Mouse (Mus musculus) kidney, postnatal 25 days (tissue): ENCODE results near the gene Olfr821.
"Not testable (repeated sequence)": the region's sequence is repeated elsewhere in the genome, so short reads cannot be mapped to it uniquely, and the experiment has no call there.

Experiments used
- DNase-seq, 2 experiments: peaks; one replicate each; pipeline ENCODE4 v3.0.0; 2021; ENCODE audit warnings: mixed read lengths in 2 of 2

The Olfr821 gene

DNA sequence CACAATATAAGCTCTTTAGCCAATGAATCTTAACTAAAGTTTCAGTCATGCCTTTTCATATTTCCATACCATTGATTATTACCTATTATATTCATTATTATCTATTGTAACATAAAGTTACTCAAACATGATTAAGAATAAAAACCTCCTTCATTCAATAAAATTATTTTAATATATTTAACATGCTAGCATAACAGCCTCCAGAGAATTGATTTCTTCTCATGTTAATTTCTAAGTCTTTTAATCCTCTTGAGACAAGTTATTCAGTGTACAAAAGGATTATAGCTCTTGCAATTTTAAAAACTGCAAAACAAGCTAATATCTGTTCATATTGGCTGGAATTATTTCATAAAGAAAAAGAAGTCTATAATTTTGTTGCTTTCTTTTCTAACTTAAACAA lies at the start of gene Olfr821:
Gene Olfr821, plus strand, starts transcription at position 301 of the 400 bp plus-strand sequence.
- DNase-seq, result no peak

GRCm38 (mm10) chr10:129981867-129982266 lies 48.3 kb upstream of the Olfr821 start:
- DNase-seq, result not testable (repeated sequence)

DNA sequence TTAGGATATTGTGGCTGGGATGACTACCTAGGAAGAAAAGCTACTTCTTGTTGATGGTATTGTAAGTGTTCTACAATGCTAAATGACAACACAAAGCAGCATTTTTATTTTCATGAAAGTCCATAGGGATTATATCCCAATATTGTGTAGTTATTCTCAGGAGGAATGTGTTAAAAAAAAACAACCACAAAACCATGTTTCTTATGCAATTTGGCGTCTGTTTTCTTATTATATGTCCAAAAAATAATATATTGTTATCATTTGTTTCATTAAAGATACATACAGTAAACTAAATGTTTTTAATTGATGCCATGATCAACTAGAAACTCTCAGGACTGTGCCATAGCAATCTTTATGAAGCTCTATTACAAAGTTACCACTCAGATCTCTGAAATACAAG lies 45.2 kb upstream of the Olfr821 start, which contains the start of gene Gm10310:
Gene Gm10310, minus strand, starts transcription at position 101 of the 400 bp plus-strand sequence.
- not testable (repeated sequence) for DNase-seq

- DNase-seq, result not testable (repeated sequence)
Observed at GRCm38 (mm10) chr10:130004104-130004503, 26.0 kb upstream of the Olfr821 start.

DNA sequence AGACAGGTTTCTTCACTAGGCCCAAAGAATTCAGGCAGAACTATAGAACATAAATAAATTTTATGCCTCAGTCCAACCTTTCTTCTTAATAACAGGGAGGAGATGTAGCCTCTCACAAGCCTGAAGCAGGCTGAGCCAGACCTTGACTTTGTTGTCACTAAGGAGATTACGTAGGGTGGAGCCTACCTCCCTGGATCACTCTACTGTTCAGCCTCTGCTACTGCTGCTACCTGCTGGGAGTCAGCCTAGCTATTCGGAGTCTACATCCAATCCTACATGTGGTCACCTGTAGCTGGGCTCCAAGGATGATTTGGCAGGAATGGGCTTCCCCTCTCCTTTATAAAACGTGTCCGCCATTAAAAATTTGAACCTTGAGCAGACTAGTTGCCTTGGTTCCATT lies 24.8 kb upstream of the Olfr821 start:
- DNase-seq, result not testable (repeated sequence)

- no peak for DNase-seq
Observed at GRCm38 (mm10) chr10:130012321-130012720, 17.8 kb upstream of the Olfr821 start, which contains the start of gene Olfr820. Gene Olfr820 (plus strand): TSS chr10:130012621.

DNA sequence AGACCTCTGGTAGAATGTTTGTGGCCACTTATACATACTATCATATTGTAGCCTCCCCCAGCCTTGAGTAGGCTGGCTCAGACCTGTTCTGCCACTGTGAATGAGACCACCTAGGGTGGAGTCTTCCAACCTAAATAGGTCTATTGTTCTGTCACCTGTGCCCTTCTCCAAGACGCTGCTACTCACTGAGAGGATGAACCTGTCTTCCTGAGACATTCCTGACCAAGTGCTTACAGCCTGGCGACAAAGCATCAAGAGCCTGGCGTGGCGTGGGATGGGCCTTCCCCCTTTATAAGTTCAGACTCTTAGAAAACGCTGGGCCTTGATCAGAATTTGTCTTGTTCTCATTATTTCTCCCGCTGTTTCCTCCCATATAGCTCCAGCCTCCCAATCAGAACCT lies 6.9 kb downstream of the Olfr821 start:
- DNase-seq, result no peak

DNA sequence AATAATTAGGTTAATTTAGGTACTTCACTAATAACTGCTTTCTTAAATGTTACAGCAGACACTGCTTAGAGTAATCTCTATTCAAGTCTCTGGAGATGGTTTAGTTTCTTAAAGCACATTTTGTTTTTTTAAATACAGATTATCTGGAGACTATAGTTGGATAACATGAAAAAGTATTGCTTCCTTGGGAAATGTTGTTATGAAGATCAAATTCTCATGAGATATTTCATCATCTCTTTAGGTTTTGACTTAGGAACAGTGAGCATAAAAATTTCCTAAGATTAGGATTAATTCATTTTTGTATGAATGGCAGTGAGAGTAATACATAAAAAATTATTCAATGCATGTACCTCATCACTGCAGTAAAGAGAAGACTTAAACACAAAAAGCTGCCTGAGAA lies 40.8 kb downstream of the Olfr821 start, which contains the start of gene Olfr822:
Gene Olfr822, plus strand, starts transcription at position 301 of the 400 bp plus-strand sequence.
- DNase-seq, result no peak
